Mouse (Mus musculus): ENCODE measurements at regions not wholly inside any gene's neighbourhood (a gene's known extent, or its start where the extent isn't known, plus 50 kb on each side); places are given as distances from the start of the nearest gene placed in this dataset.
"Not testable (repeated sequence)": the region's sequence is repeated elsewhere in the genome, so short reads cannot be mapped to it uniquely, and the experiment has no call there.

- DNase-seq = not testable (repeated sequence)
These were observed 284.8 kb upstream of the Shh start for GRCm38 (mm10) chr5:28751821-28752220.

- DNase-seq = no peak
These were observed 267.7 kb upstream of the Shh start for GRCm38 (mm10) chr5:28734768-28735167.

GRCm38 (mm10) chr5:28722067-28722466, 255.0 kb upstream of the Shh start:
- DNase-seq = no peak

- no peak for DNase-seq
These were observed 247.9 kb upstream of the Shh start for GRCm38 (mm10) chr5:28714978-28715377.

- no peak for DNase-seq
These were observed 243.5 kb upstream of the Shh start for GRCm38 (mm10) chr5:28710517-28710916.

- no peak for DNase-seq
These were observed 242.6 kb upstream of the Shh start for GRCm38 (mm10) chr5:28709626-28710025.

- DNase-seq = no peak
These were observed 237.3 kb upstream of the Shh start for GRCm38 (mm10) chr5:28704359-28704758.

- peak; percentile 85 for DNase-seq
These were observed 229.9 kb upstream of the Shh start for GRCm38 (mm10) chr5:28696966-28697365.

- no peak for DNase-seq
These were observed 223.1 kb upstream of the Shh start for GRCm38 (mm10) chr5:28690110-28690509.

GRCm38 (mm10) chr5:28689651-28690050, 222.6 kb upstream of the Shh start:
- DNase-seq = no peak

GRCm38 (mm10) chr5:28689136-28689535, 222.1 kb upstream of the Shh start:
- no peak for DNase-seq

- DNase-seq = no peak
These were observed 215.8 kb upstream of the Shh start for GRCm38 (mm10) chr5:28682821-28683220.

GRCm38 (mm10) chr5:28680311-28680710, 213.3 kb upstream of the Shh start:
- no peak for DNase-seq

GRCm38 (mm10) chr5:28679761-28680160, 212.7 kb upstream of the Shh start:
- peak; percentile 40 for DNase-seq

- no peak for DNase-seq
These were observed 163.1 kb upstream of the Shh start for GRCm38 (mm10) chr5:28630186-28630585.

- DNase-seq = peak; percentile 2
These were observed 144.8 kb upstream of the Shh start for GRCm38 (mm10) chr5:28611885-28612284.

GRCm38 (mm10) chr5:28596537-28597314, 129.7 kb upstream of the Shh start:
- DNase-seq = no peak

- no peak for DNase-seq
These were observed 104.4 kb upstream of the Shh start for GRCm38 (mm10) chr5:28571347-28571998.

GRCm38 (mm10) chr5:28568417-28568816, 101.4 kb upstream of the Shh start:
- no peak for DNase-seq

GRCm38 (mm10) chr5:28567341-28567905, 100.4 kb upstream of the Shh start:
- no peak for DNase-seq

- DNase-seq = no peak
These were observed 96.3 kb upstream of the Shh start for GRCm38 (mm10) chr5:28563401-28563800.

- DNase-seq = no peak
These were observed 95.9 kb upstream of the Shh start for GRCm38 (mm10) chr5:28562917-28563316.

GRCm38 (mm10) chr5:28553543-28553942, 86.5 kb upstream of the Shh start:
- no peak for DNase-seq

GRCm38 (mm10) chr5:28530202-28530855, 63.3 kb upstream of the Shh start:
- DNase-seq = peak; percentile 70
